Mouse (Mus musculus) lung, embryonic 15.5 days (tissue): ENCODE measurements around the gene Raet1e. TPM values are rescaled to one million over a fixed set of nuclear protein-coding genes. Genes with fewer than 3 reads are reported as not detected.
"Not testable (repeated sequence)": the region's sequence is repeated elsewhere in the genome, so short reads cannot be mapped to it uniquely, and the experiment has no call there.

ENCODE experiments used
- ATAC-seq: fragments of 200-750 bp; cut with Nextera tagmentation; 2 replicates; pipeline ENCODE4 v1.8.0; 2017; ENCODE audit warnings: moderate number of reproducible peaks, borderline replicate concordance; ENCODE audit not compliant: low FRiP score, low TSS enrichment; ENCODE audit errors: extremely low read depth
- H3K27ac ChIP-seq: fragments of 300-500 bp; sonication (generic); 2 replicates; pipeline ENCODE4 v1.5.1; 2015; ENCODE audit warnings: moderate library complexity, mild to moderate bottlenecking, inconsistent platforms
- H3K27me3 ChIP-seq: fragments of 300-500 bp; sonication (generic); 2 replicates; pipeline ENCODE4 v1.6.1; 2015; ENCODE audit warnings: inconsistent platforms
- H3K36me3 ChIP-seq: fragments of 300-500 bp; sonication (generic); 2 replicates; pipeline ENCODE4 v1.6.1; 2015; ENCODE audit warnings: inconsistent platforms
- H3K4me1 ChIP-seq: fragments of 300-500 bp; sonication (generic); 2 replicates; pipeline ENCODE4 v1.6.1; 2015; ENCODE audit warnings: inconsistent platforms
- H3K4me2 ChIP-seq: fragments of 300-500 bp; sonication (generic); 2 replicates; pipeline ENCODE4 v1.6.1; 2015; ENCODE audit warnings: inconsistent platforms, mild to moderate bottlenecking, moderate library complexity
- H3K4me3 ChIP-seq: fragments of 300-500 bp; sonication (generic); 2 replicates; pipeline ENCODE4 v1.5.1; 2015; ENCODE audit warnings: mild to moderate bottlenecking, inconsistent platforms
- H3K9ac ChIP-seq: fragments of 300-500 bp; sonication (generic); 2 replicates; pipeline ENCODE4 v1.6.1; 2015; ENCODE audit warnings: inconsistent platforms
- H3K9me3 ChIP-seq: fragments of 300-500 bp; sonication (generic); 2 replicates; pipeline ENCODE4 v1.6.1; 2016; ENCODE audit warnings: inconsistent platforms
- WGBS: fragments of 180-500 bp; shearing (Covaris S2); methylation state at CpG from one replicate; pipeline ENCODE4 v1.1.7; 2015; 5-methylcytosine and 5-hydroxymethylcytosine counted together
- polyA plus RNA-seq: library from polyadenylated mRNA; unstranded; fragments of >200 nt; fragmentation: Nextera tagmentation; extraction: Ambion mirVana; gene quantifications from 2 replicates; pipeline ENCODE4 v1.2.1, GENCODE M21; 2015

Gene Raet1e
- polyA plus RNA-seq, 1 experiment from 2014 or later = 8.0 TPM

DNA sequence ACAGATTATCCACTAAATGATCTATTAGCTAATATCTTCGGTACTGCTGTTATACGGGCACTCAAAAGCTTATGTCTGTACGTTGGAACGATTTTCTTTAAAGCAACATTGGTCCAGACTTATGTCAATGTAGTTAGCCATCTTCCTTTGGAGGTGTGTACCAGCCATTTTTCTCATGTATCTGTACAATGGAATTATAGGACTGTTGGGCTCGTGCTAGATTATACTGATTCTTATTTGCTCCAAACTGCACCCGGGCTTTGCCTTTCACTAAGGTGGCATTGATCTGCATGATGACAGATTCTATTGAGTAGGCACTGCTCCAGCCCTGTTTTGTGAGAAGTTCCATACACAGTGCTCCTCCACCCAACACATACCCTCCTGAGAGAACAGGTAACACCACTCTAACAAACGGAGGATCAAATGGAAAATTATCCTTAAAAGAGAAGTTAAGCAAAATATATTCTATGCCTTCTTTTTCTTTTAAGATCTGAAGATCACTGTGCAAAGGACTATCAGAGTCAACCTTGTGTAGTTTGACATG, 5.2 kb upstream of the Raet1e start:
- not testable (repeated sequence) for H3K4me2 ChIP-seq, H3K9ac ChIP-seq, H3K4me3 ChIP-seq, H3K36me3 ChIP-seq, ATAC-seq, H3K9me3 ChIP-seq, H3K27ac ChIP-seq
- 7% methylated on average over 7 of the region's 7 CpGs for WGBS
- Histone ChIP-seq H3K4me1 (peaks cover 21% of the 10 kb centered on the region), H3K27me3 (peaks cover 76% of the 10 kb centered on the region)

- H3K27ac ChIP-seq, H3K9ac ChIP-seq, H3K9me3 ChIP-seq, ATAC-seq, H3K36me3 ChIP-seq: not testable (repeated sequence)
- under 1% methylated on average over 38 of the region's 38 CpGs for WGBS
- Histone ChIP-seq H3K4me2 (peak overlapping the region; percentile 66), H3K4me1 (peaks cover 25% of the 10 kb centered on the region), H3K4me3 (peak overlapping the region; percentile 36), H3K27me3 (peaks cover 85% of the 10 kb centered on the region)
Observed at GRCm38 (mm10) chr10:22154127-22154526, 4.2 kb upstream of the Raet1e start.

- 23% methylated on average over 3 of the region's 3 CpGs for WGBS
- H3K4me1 ChIP-seq = peaks cover 19% of the 10 kb centered on the region
- no peak overlapping the region for H3K4me3 ChIP-seq
- no peak for ATAC-seq
- H3K9me3 ChIP-seq = no peaks in the 10 kb centered on the region
- no peaks in the 10 kb centered on the region for H3K36me3 ChIP-seq
- no peak overlapping the region for H3K27ac ChIP-seq
- peaks cover 86% of the 10 kb centered on the region for H3K27me3 ChIP-seq
- no peak overlapping the region for H3K9ac ChIP-seq
- no peak overlapping the region for H3K4me2 ChIP-seq
Observed at GRCm38 (mm10) chr10:22154871-22155799, 3.2 kb upstream of the Raet1e start.

DNA sequence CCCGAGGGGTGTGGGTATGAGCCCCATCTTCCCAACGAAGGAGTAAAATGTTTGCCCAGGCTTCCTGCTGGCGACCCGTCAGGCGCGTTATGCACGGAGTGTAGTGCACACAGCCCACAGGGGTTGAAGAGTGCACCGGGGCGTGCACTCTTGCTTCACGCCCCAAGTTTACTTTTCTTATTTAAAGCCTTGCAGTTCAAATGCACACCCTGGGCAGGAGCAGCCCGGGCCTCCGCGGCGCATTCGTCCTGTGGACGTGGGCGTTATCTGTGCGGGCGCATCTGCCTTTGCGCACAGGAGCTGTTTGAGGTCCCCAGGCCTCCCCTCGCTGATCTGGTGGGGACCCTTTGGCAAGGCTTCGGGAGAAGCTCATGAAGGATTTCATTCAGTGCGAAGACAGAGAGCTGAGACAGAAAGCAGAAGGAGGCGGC, 777 bp downstream of the Raet1e start:
- H3K27me3 ChIP-seq = peaks cover 60% of the 10 kb centered on the region
- H3K36me3 ChIP-seq = no peaks in the 10 kb centered on the region
- H3K4me3 ChIP-seq = peak overlapping the region; percentile 50
- peaks cover 6% of the 10 kb centered on the region for H3K4me1 ChIP-seq
- under 1% methylated on average over 24 of the region's 24 CpGs for WGBS
- peak overlapping the region; percentile 75 for H3K4me2 ChIP-seq
- no peak for ATAC-seq
- no peaks in the 10 kb centered on the region for H3K9me3 ChIP-seq
- no peak overlapping the region for H3K27ac ChIP-seq
- no peak overlapping the region for H3K9ac ChIP-seq

DNA sequence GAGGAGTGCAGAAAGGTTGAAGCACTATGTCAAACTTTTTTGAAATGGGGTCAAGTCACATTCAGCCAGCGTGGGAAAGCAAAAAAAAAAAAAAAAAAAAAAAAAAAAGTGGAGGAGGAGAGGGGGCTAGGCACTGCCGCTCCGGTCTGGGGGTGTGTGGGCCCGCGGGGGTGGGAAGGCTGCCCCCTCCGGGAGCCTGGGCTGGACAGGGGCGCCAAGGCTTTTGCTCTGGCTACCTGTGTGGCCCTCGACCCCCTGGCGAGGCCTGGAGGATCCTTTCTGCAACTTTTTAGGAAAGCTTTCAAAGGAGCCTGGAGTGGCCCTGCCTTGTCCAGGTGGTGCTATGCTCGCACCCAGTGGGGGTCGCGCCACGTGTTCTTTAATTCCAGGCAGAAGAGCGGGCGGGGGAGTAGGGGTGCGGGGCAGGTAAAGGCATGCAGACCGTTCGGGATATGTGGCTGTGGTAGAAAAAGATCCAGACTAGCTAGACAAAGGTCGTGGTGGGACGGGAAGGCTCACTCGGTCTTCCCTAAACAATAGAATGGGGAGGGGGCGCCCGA, 1.3 kb downstream of the Raet1e start:
- Histone ChIP-seq H3K9ac (no peak overlapping the region), H3K4me2 (peak overlapping the region; percentile 75), H3K4me3 (no peak overlapping the region), H3K9me3 (no peaks in the 10 kb centered on the region), H3K36me3 (no peaks in the 10 kb centered on the region), H3K27me3 (peaks cover 58% of the 10 kb centered on the region), H3K4me1 (peaks cover 6% of the 10 kb centered on the region), H3K27ac (no peak overlapping the region)
- no peak for ATAC-seq
- WGBS = 6% methylated on average over 23 of the region's 23 CpGs

- Histone ChIP-seq H3K27me3 (peaks cover 24% of the 10 kb centered on the region), H3K4me2 (peak overlapping the region; percentile 42)
- not testable (repeated sequence) for H3K27ac ChIP-seq, H3K36me3 ChIP-seq, ATAC-seq, H3K4me3 ChIP-seq, H3K4me1 ChIP-seq, H3K9ac ChIP-seq, H3K9me3 ChIP-seq
- 6% methylated on average over 9 of the region's 9 CpGs for WGBS
Observed at GRCm38 (mm10) chr10:22163279-22163678, 4.9 kb downstream of the Raet1e start.

GRCm38 (mm10) chr10:22163705-22164583, 5.6 kb downstream of the Raet1e start:
- Histone ChIP-seq H3K4me2 (peak overlapping the region; percentile 42), H3K27me3 (peaks cover 18% of the 10 kb centered on the region)
- not testable (repeated sequence) for H3K36me3 ChIP-seq, H3K4me3 ChIP-seq, H3K4me1 ChIP-seq, H3K27ac ChIP-seq, ATAC-seq, H3K9ac ChIP-seq, H3K9me3 ChIP-seq
- WGBS = 40% methylated on average over 15 of the region's 16 CpGs

- not testable (repeated sequence) for H3K27me3 ChIP-seq, H3K4me3 ChIP-seq, H3K36me3 ChIP-seq, H3K4me1 ChIP-seq, H3K4me2 ChIP-seq, H3K9me3 ChIP-seq, ATAC-seq, H3K9ac ChIP-seq, H3K27ac ChIP-seq
- WGBS = 43% methylated on average over 5 of the region's 5 CpGs
Observed at GRCm38 (mm10) chr10:22165328-22166003, 7.1 kb downstream of the Raet1e start.

GRCm38 (mm10) chr10:22166025-22166424, 7.7 kb downstream of the Raet1e start:
- H3K4me3 ChIP-seq, H3K27ac ChIP-seq, H3K36me3 ChIP-seq, H3K27me3 ChIP-seq, H3K4me1 ChIP-seq, H3K4me2 ChIP-seq, H3K9me3 ChIP-seq, H3K9ac ChIP-seq, ATAC-seq: not testable (repeated sequence)
- 64% methylated on average over 2 of the region's 2 CpGs for WGBS

GRCm38 (mm10) chr10:22167061-22167460, 8.7 kb downstream of the Raet1e start:
- H3K4me2 ChIP-seq, H3K4me3 ChIP-seq, ATAC-seq, H3K36me3 ChIP-seq, H3K27ac ChIP-seq, H3K9me3 ChIP-seq, H3K9ac ChIP-seq, H3K4me1 ChIP-seq, H3K27me3 ChIP-seq: not testable (repeated sequence)
- WGBS = 68% methylated on average over 1 of the region's 1 CpGs

GRCm38 (mm10) chr10:22169116-22169515, 10.7 kb downstream of the Raet1e start:
- not testable (repeated sequence) for H3K36me3 ChIP-seq, H3K4me2 ChIP-seq, H3K4me3 ChIP-seq, H3K4me1 ChIP-seq, H3K9ac ChIP-seq, H3K27me3 ChIP-seq, ATAC-seq, H3K27ac ChIP-seq, H3K9me3 ChIP-seq
